Mouse (Mus musculus): ENCODE measurements around the gene Svbp.
A peak's percentile ranks its signal among the peaks of the same experiment; 100 is the strongest.

Svbp gene

GRCm38 (mm10) chr4:119190618-119191017 lies 4.5 kb upstream of the Svbp start:
- DNase-seq (ENCODE audit: low spot score in 2 of 2): no peak

DNA sequence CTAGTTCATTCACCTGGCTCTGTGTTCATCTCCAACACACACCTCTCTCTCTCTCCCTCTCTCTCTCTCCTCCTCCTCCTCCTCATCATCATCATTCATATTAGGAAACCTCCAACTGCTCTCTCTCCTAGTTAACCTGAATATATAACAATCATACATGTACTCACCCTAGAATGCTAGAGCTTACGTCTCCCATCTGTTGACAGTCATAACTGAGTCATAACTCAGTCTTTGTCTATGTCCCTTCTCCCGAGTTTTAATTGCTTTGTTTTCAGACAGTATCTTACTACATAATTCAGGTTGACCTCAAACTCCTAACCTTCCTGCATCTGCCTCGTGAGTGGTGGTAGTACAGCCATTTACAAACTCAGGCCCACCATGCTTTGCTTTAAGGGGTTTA lies 3.8 kb upstream of the Svbp start:
- no peak for DNase-seq (ENCODE audit: low spot score in 2 of 2)

- no peak for DNase-seq (ENCODE audit: low spot score in 2 of 2)
Measured at GRCm38 (mm10) chr4:119192757-119193156, 2.3 kb upstream of the Svbp start.

- no peak for DNase-seq (ENCODE audit: low spot score in 2 of 2)
Measured at GRCm38 (mm10) chr4:119195582-119196320, 645 bp downstream of the Svbp start.

DNA sequence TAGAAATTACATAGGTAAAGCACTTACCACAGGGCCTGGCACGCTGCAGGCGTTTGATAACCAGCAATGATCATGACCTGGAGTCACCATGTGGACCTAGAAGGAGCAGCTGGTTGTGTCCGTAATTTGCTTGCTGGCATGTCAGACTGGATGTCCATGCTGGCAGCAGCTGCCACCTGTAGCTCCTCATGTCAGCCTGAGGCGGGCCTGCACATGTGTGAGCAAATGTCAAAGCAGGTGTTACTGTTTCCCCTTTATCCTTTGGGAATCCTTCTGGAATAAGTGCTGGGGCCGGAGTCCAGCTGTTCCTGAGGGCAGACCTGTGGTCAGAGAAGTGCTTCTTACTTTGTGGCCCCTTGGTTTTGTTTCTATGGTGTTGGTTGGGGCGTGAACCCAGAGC lies 3.0 kb downstream of the Svbp start:
- no peak for DNase-seq (ENCODE audit: low spot score in 2 of 2)

DNA sequence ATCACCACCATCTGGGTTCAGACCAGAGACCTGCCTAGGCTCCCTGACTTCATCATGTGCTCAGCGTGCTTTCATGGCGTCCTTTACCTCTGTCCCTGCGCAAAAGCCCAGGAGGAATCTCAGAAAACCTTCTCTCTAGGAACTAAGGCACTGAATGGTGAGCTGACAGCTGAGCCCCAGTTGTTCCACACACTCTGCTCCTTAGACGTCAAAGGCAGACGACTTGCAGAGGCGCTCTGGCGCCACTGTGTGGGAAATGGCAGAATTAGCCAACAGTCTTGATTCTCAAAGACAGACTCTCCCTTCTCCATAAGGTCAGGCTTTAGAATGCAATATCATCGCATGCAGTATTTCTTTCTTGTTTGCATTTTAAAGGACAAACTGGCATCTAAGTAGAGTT lies 9.6 kb downstream of the Svbp start:
- DNase-seq (ENCODE audit: low spot score in 2 of 2): peak in 1 of 2 experiments; percentile 67

GRCm38 (mm10) chr4:119216667-119217066 lies 21.6 kb downstream of the Svbp start:
- DNase-seq (ENCODE audit: low spot score in 2 of 2): no peak

DNA sequence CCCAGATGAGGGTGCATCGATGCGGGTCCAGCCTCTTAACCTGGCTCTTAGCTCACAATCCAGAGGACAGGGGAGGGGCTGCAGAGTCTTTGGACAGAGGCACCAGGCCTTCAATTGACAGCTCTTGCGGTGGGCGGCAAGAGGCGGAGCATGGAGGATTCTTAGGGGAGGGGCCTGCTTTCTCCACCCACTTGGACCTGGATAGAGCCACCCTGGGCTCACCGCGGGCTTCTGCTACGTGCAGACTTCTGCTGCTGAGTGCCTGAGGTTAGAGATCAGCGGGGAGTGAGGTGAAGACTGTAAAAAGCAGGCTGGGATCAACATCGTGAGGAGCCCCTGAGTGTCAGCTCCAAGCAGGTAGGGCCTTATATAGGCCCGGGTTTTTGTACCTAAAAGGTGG lies 23.1 kb downstream of the Svbp start, which contains the start of gene Tmem269:
TSS of gene Tmem269 (minus strand) at position 49 of the 400 bp plus-strand sequence.
- no peak for DNase-seq (ENCODE audit: low spot score in 2 of 2)

GRCm38 (mm10) chr4:119223696-119224095 lies 28.6 kb downstream of the Svbp start:
- DNase-seq (ENCODE audit: low spot score in 2 of 2): peak in 1 of 2 experiments; percentile 40

DNA sequence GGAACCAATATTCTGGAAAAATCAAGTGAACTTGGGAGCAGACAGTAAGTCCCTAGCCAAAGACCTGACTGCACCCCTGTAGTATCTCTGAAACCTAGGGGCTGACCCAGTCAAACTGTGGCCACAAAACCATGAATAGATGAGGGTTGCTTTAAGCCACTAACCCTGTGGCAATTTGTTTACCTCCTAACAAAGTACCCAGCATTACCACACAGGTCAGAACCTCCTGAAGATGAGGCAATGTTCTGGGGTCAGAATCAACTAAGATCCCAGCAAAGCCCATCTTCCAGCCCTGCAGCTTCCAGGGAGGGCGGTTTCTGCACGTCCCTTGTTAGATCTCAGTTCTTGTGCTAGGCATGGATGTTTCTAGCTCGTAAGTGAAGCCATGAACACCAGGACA lies 29.4 kb downstream of the Svbp start:
- no peak for DNase-seq (ENCODE audit: low spot score in 2 of 2)

GRCm38 (mm10) chr4:119225719-119226118 lies 30.6 kb downstream of the Svbp start:
- DNase-seq (ENCODE audit: low spot score in 2 of 2): no peak

DNA sequence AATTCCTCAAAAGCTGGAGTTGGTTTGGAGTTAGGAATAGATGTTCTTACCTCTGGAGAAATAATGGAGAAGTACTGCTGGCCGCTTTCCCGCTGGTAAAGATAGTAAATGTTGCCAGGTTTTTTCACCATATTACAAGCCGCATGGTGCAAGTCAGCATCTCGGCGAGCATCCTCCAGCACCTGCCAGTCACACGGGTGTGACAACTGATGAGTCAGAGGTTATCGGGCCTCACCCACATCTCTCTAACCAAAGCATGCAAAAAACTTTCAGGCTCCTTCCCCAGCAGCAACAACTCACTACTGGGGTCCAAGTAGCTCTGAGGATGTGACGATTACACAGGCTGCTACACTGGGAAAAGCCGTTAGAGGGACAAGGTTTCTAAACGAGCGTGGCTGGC lies 31.6 kb downstream of the Svbp start:
- DNase-seq (ENCODE audit: low spot score in 2 of 2): no peak

- DNase-seq (ENCODE audit: low spot score in 2 of 2): peak; percentile 99
Measured at GRCm38 (mm10) chr4:119232410-119233255, 37.5 kb downstream of the Svbp start, which contains the start of the genes AU022252 and P3h1. Gene AU022252 (minus strand): TSS chr4:119232712. Gene P3h1 (plus strand): TSS chr4:119232915.

GRCm38 (mm10) chr4:119233256-119233901 lies 38.3 kb downstream of the Svbp start:
- peak in 1 of 2 experiments; percentile 50 for DNase-seq (ENCODE audit: low spot score in 2 of 2)

GRCm38 (mm10) chr4:119234348-119234747 lies 39.2 kb downstream of the Svbp start:
- DNase-seq (ENCODE audit: low spot score in 2 of 2): no peak

- no peak for DNase-seq (ENCODE audit: low spot score in 2 of 2)
Measured at GRCm38 (mm10) chr4:119238661-119239060, 43.6 kb downstream of the Svbp start.

- peak in 1 of 2 experiments; percentile 65 for DNase-seq (ENCODE audit: low spot score in 2 of 2)
Measured at GRCm38 (mm10) chr4:119239181-119239682, 44.1 kb downstream of the Svbp start.

- DNase-seq (ENCODE audit: low spot score in 2 of 2): peak in 1 of 2 experiments; percentile 67
Measured at GRCm38 (mm10) chr4:119241664-119242063, 46.6 kb downstream of the Svbp start.

GRCm38 (mm10) chr4:119242571-119242970 lies 47.5 kb downstream of the Svbp start:
- DNase-seq (ENCODE audit: low spot score in 2 of 2): no peak

DNA sequence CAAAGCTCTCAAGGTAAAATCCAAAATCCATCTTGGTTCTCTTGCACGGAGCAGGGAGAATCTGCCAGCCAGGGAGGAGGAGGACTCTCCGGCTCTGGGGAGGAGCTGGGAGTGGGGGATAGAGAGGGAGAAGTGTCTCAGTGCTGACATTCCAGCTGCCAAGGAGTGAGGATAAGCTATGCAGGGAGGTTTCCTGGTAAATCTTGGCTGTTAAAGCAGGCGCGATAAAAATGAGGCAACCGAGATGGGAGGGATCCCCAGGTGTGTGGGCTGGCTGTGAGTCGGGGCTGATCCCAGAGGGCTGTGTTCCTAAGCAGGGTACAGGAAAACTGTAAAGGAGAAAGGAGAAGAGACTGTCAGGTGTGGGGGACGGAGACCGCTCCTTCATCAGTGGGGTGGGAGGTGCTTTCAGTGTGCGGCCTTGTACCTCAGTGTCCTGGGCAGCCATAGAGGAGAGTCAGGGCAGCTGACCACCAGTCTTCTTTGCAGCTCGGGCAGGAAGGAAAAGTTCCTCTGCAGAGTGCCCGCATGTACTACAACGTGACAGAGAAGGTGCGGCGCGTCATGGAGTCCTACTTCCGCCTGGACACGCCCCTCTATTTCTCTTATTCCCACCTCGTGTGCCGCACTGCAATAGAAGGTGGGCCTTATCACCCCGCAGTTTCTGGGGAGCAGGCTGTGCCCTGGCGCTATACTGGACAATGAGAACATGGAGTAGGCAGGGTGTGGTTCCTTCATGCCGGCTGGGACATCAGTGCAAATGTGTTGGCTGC lies 49.5 kb downstream of the Svbp start:
- peak; percentile 77 to 83 for DNase-seq (ENCODE audit: low spot score in 2 of 2)

DNA sequence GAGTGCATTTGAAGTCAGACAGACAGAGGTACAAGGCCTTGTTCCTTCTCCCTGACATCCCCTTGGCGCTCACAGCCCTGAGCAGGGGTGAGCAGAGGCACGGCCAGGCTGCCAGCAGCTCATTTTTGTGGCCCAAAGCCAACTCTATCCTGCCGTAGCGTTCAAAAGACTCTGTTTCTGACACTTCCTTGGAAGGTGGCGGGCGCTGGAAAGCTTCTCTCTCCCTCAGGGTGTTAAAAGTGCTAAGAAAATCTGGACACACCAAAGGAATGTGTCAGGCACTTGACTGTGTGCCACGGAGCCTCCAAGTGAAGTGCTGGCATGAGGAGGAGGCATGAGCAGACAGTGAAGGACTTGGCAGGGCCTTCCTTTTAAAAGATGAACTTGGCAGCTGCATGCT lies 50.5 kb downstream of the Svbp start:
- DNase-seq (ENCODE audit: low spot score in 2 of 2): peak; percentile 64 to 82
